Mouse (Mus musculus): ENCODE data around the gene Tdpoz2.

DNA sequence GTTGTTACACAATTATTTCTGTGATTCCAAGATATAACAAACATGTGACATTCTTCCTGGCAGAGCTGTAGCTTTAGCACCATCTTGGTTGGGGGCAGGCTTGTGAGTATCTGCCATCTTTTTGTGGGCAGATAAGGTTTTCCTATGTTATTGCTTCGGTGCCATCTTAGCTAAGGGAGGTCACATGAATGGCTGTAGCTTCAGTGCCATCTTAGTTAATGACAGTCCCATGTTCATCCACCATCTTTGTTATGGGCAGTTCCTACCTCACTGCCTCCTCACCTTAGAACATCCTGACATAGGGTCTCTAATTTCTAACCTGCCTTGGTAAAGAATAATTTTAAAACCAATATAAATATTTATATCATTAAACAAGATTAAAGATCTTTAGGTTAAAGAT, 1.8 kb upstream of the Tdpoz2 start:
- TF ChIP-seq CHD2 (IDR thresholded peaks at IDR 0.05; ENCODE audit: low read length) = no peak
- TF ChIP-seq CTCF (IDR thresholded peaks at IDR 0.05 in 2 of 3, conservative IDR thresholded peaks at IDR 0.05 in 1 of 3; ENCODE audit: control insufficient read depth in 1 of 3, insufficient read depth in 1 of 3, low read depth in 2 of 3, low read length in 3 of 3, poor library complexity in 1 of 3, severe bottlenecking in 1 of 3) = no peak
- no peak for TF ChIP-seq BHLHE40 (IDR thresholded peaks at IDR 0.05; ENCODE audit: borderline replicate concordance, low read depth, low read length)
- TF ChIP-seq TAL1 (IDR thresholded peaks at IDR 0.05; ENCODE audit: low read length) = no peak
- no peak for TF ChIP-seq ETS1 (IDR thresholded peaks at IDR 0.05; ENCODE audit: low read depth, low read length)

All from MEL (cell line).